Comparison of ENCODE assay signal across 21 mouse cellular contexts in genomic region chr5:100044621-100045020, GRCm38 (mm10). TPM values are rescaled to one million over a fixed set of nuclear protein-coding genes. Genes with fewer than 3 reads are reported as not detected.
DNase-seq lines count a peak whose midpoint lies in the region; ATAC-seq and TF ChIP-seq lines count a peak whose summit lies in the region.
"Had no signal": no experiment of that assay in that cellular context is flagged by ENCODE, and none has a peak within 500 bp of the region (broad histone marks: within the 10 kb centered on the region; RNA-seq: fewer than 3 reads in every experiment).

No protein-coding gene starts in this region.

- H3K9me3 ChIP-seq in kidney, embryonic 15.5 days (replicated peaks) = no peaks in the 10 kb centered on the region
- no peaks in the 10 kb centered on the region for H3K9me3 ChIP-seq in midbrain, embryonic 11.5 days (ENCODE audit: control insufficient read depth, low read length)
- H3K9me3 ChIP-seq in midbrain, embryonic 10.5 days (replicated peaks) = no peaks in the 10 kb centered on the region
- H3K9me3 ChIP-seq in ES-E14 (ENCODE audit: control insufficient read depth, insufficient read depth, low read depth, low read length) = no peaks in the 10 kb centered on the region
- H3K9me3 ChIP-seq in forebrain, embryonic 13.5 days (replicated peaks) = no peaks in the 10 kb centered on the region
- H3K9me3 ChIP-seq: embryonic facial prominence, embryonic 13.5 days; forebrain, embryonic 12.5 days; heart, embryonic 13.5 days had no signal

- no peaks in the 10 kb centered on the region for H3K27me3 ChIP-seq in kidney, adult 2 months (replicated peaks; ENCODE audit: control insufficient read depth, insufficient read depth, low read length)
- H3K27me3 ChIP-seq in kidney, embryonic 15.5 days = no peaks in the 10 kb centered on the region
- H3K27me3 ChIP-seq in midbrain, embryonic 11.5 days (ENCODE audit: control insufficient read depth, insufficient read depth, low read length) = no peaks in the 10 kb centered on the region
- no peaks in the 10 kb centered on the region for H3K27me3 ChIP-seq in midbrain, embryonic 10.5 days (ENCODE audit: low read depth, poor library complexity, severe bottlenecking)
- no peaks in the 10 kb centered on the region for H3K27me3 ChIP-seq in forebrain, embryonic 13.5 days
- H3K27me3 ChIP-seq: embryonic facial prominence, embryonic 13.5 days; forebrain, embryonic 12.5 days; heart, embryonic 13.5 days; Patski had no signal

- H3K4me2 ChIP-seq in kidney, embryonic 15.5 days = no peak overlapping the region
- no peak overlapping the region for H3K4me2 ChIP-seq in midbrain, embryonic 11.5 days
- no peak overlapping the region for H3K4me2 ChIP-seq in forebrain, embryonic 13.5 days
- H3K4me2 ChIP-seq: embryonic facial prominence, embryonic 13.5 days; forebrain, embryonic 12.5 days; heart, embryonic 13.5 days had no signal

- WGBS in kidney, adult 2 months = 45% methylated on average over 5 of the region's 5 CpGs
- WGBS in kidney, embryonic 15.5 days = 75% methylated on average over 5 of the region's 5 CpGs
- 83% methylated on average over 5 of the region's 5 CpGs for WGBS in midbrain, embryonic 11.5 days
- WGBS in midbrain, embryonic 10.5 days = 82% methylated on average over 5 of the region's 5 CpGs
- WGBS in forebrain, embryonic 13.5 days = 71% methylated on average over 5 of the region's 5 CpGs

- DNase-seq in kidney, adult 2 months = peak; percentile 67
- peak; percentile 24 to 33 for DNase-seq in kidney, postnatal 36 days
- DNase-seq in kidney, postnatal 25 days = no peak
- DNase-seq in midbrain, embryonic 11.5 days (ENCODE audit: low spot score, missing footprints) = peak; percentile 71
- DNase-seq in midbrain, embryonic 10.5 days (ENCODE audit: low spot score) = no peak
- no peak for DNase-seq in ES-E14 (ENCODE audit: low read depth, low spot score)
- DNase-seq: adrenal gland, postnatal 14 days; cerebellum, adult 11-12 months; cerebellum, adult 9-10 months; cerebellum, postnatal 36 days; forebrain, postnatal 0 days; gastrocnemius, postnatal 36 days; heart, adult 11 months; heart, postnatal 36 days had no signal

- no peaks in the 10 kb centered on the region for H3K36me3 ChIP-seq in kidney, adult 2 months (ENCODE audit: control insufficient read depth, insufficient read depth, low read length)
- H3K36me3 ChIP-seq in kidney, embryonic 15.5 days = peaks cover 9% of the 10 kb centered on the region; the same call in 1 of the 2 replicates
- H3K36me3 ChIP-seq in midbrain, embryonic 11.5 days (ENCODE audit: control insufficient read depth, insufficient read depth, low read length) = no peaks in the 10 kb centered on the region; the same call in 1 of the 2 replicates
- peaks cover 14% of the 10 kb centered on the region; the same call in 1 of the 2 replicates for H3K36me3 ChIP-seq in midbrain, embryonic 10.5 days
- H3K36me3 ChIP-seq in ES-E14 (ENCODE audit: control insufficient read depth, insufficient read depth, low read length, poor library complexity, severe bottlenecking) = peaks cover 4% of the 10 kb centered on the region; the same call in 1 of the 2 replicates
- H3K36me3 ChIP-seq in forebrain, embryonic 13.5 days (ENCODE audit: poor library complexity, severe bottlenecking) = peaks cover 9% of the 10 kb centered on the region; the same call in 1 of the 2 replicates
- H3K36me3 ChIP-seq: embryonic facial prominence, embryonic 13.5 days; forebrain, embryonic 12.5 days had no signal

- in situ Hi-C loops in ES-E14 (cut with MboI; ENCODE audit: low sequenced_read_pairs in 2 of 2, unreplicated experiment in 2 of 2) = no loop called here

- no peak for TF ChIP-seq POLR2A in kidney, adult 2 months (IDR thresholded peaks at IDR 0.05; ENCODE audit: low read depth, low read length)

- H3K27ac ChIP-seq in kidney, adult 2 months (ENCODE audit: insufficient read depth, low read depth, low read length) = no peak overlapping the region
- no peak overlapping the region for H3K27ac ChIP-seq in kidney, embryonic 15.5 days
- no peak overlapping the region for H3K27ac ChIP-seq in midbrain, embryonic 11.5 days (ENCODE audit: low read depth, low read length)
- no peak overlapping the region for H3K27ac ChIP-seq in midbrain, embryonic 10.5 days (replicated peaks)
- H3K27ac ChIP-seq in ES-E14 (ENCODE audit: insufficient read depth, low read depth, low read length, poor library complexity, severe bottlenecking) = peak overlapping the region; percentile 85
- H3K27ac ChIP-seq in forebrain, embryonic 13.5 days = no peak overlapping the region
- H3K27ac ChIP-seq: embryonic facial prominence, embryonic 13.5 days; forebrain, embryonic 12.5 days; heart, embryonic 13.5 days had no signal

- no peak for TF ChIP-seq CTCF in kidney, adult 2 months (conservative IDR thresholded peaks at IDR 0.05; ENCODE audit: insufficient read depth, insufficient read length, low read depth, low read length)

- H3K4me1 ChIP-seq in kidney, adult 2 months (ENCODE audit: control insufficient read depth, insufficient read depth, low read length) = peaks cover 17% of the 10 kb centered on the region
- peaks cover 38% of the 10 kb centered on the region for H3K4me1 ChIP-seq in kidney, embryonic 15.5 days
- peaks cover 33% of the 10 kb centered on the region for H3K4me1 ChIP-seq in midbrain, embryonic 11.5 days (ENCODE audit: control insufficient read depth, insufficient read depth, low read length)
- peaks cover 62% of the 10 kb centered on the region for H3K4me1 ChIP-seq in midbrain, embryonic 10.5 days
- H3K4me1 ChIP-seq in ES-E14 (ENCODE audit: control insufficient read depth in 2 of 2, insufficient read depth in 2 of 2, low read length in 2 of 2, poor library complexity in 1 of 2) = peaks cover 9 to 11% of the 10 kb centered on the region in 2 experiments
- peaks cover 73% of the 10 kb centered on the region for H3K4me1 ChIP-seq in forebrain, embryonic 13.5 days

- H3K4me3 ChIP-seq in kidney, adult 2 months (ENCODE audit: insufficient read depth, low read depth, low read length) = no peak overlapping the region
- no peak overlapping the region for H3K4me3 ChIP-seq in kidney, embryonic 15.5 days (replicated peaks)
- H3K4me3 ChIP-seq in midbrain, embryonic 11.5 days (ENCODE audit: low read depth, low read length) = no peak overlapping the region
- no peak overlapping the region for H3K4me3 ChIP-seq in midbrain, embryonic 10.5 days
- peak overlapping the region; percentile 23 to 29 for H3K4me3 ChIP-seq in ES-E14 (ENCODE audit: insufficient read depth in 1 of 2, low read depth in 1 of 2, low read length in 2 of 2, poor library complexity in 1 of 2, severe bottlenecking in 1 of 2)
- H3K4me3 ChIP-seq in forebrain, embryonic 13.5 days = no peak overlapping the region
- H3K4me3 ChIP-seq: embryonic facial prominence, embryonic 13.5 days; forebrain, embryonic 12.5 days; heart, embryonic 13.5 days had no signal

- ATAC-seq in kidney, embryonic 15.5 days (replicated peaks; ENCODE audit: low FRiP score) = no peak
- no peak for ATAC-seq in midbrain, embryonic 11.5 days (ENCODE audit: low FRiP score)
- no peak for ATAC-seq in forebrain, embryonic 13.5 days
- ATAC-seq: activated CD4-positive, CD25-positive, alpha-beta regulatory T cell, adult 4 months; forebrain, postnatal 0 days; Patski had no signal

- H3K9ac ChIP-seq in kidney, embryonic 15.5 days = no peak overlapping the region
- no peak overlapping the region for H3K9ac ChIP-seq in midbrain, embryonic 11.5 days (ENCODE audit: low read length)
- peak overlapping the region; percentile 30 for H3K9ac ChIP-seq in ES-E14 (ENCODE audit: insufficient read depth, low read depth, low read length, poor library complexity, severe bottlenecking)
- no peak overlapping the region for H3K9ac ChIP-seq in forebrain, embryonic 13.5 days
- H3K9ac ChIP-seq: embryonic facial prominence, embryonic 13.5 days; forebrain, embryonic 12.5 days; forebrain, postnatal 0 days; heart, embryonic 13.5 days had no signal

TF ChIP-seq in ES-E14, 5 proteins besides CTCF, POLR2A, EP300 and RAD21:
- TF ChIP-seq HCFC1 (IDR thresholded peaks at IDR 0.05; ENCODE audit: borderline replicate concordance, insufficient read depth, low read length) = no peak
- TF ChIP-seq CHD2 (IDR thresholded peaks at IDR 0.05; ENCODE audit: low read depth, low read length) = no peak
- TF ChIP-seq ZNF384 (IDR thresholded peaks at IDR 0.05; ENCODE audit: low read depth, low read length) = no peak
- no peak for TF ChIP-seq MAFK (IDR thresholded peaks at IDR 0.05; ENCODE audit: insufficient read depth, low read depth, low read length)
- no peak for TF ChIP-seq ZC3H11A (IDR thresholded peaks at IDR 0.05; ENCODE audit: borderline replicate concordance, low read depth, low read length)

RNA-seq across cellular contexts. Expression of gene Enoph1, which starts 4.8 kb away (rescaled TPM):
- 17.1 and 17.9 TPM in 2 replicates for polyA plus RNA-seq in kidney, adult 2 months (2012; rRNA removed)
- 48.1 and 48.7 TPM in 2 replicates for polyA plus RNA-seq in kidney, embryonic 15.5 days (2015; fragmentation: Nextera tagmentation; extraction: Ambion mirVana)
- 43.2 and 44.5 TPM in 2 replicates for polyA plus RNA-seq in midbrain, embryonic 11.5 days (2014; fragmentation: Nextera tagmentation; extraction: Ambion mirVana)
- 54.6 and 60.4 TPM in 2 replicates for polyA plus RNA-seq in midbrain, embryonic 10.5 days (2016; fragmentation: Nextera tagmentation; extraction: Ambion mirVana)
- total RNA-seq in ES-E14 (2012; rRNA removed) = 81.5 and 88.8 TPM in 2 replicates
- polyA plus RNA-seq in forebrain, embryonic 13.5 days (2015; fragmentation: Nextera tagmentation; extraction: Ambion mirVana) = 47.8 and 49.2 TPM in 2 replicates

RNA-seq across cellular contexts. Expression of gene Hnrnpdl, which starts 5.2 kb away (rescaled TPM):
- polyA plus RNA-seq in kidney, adult 2 months (2012; rRNA removed) = 33.4 and 40.5 TPM in 2 replicates
- polyA plus RNA-seq in kidney, embryonic 15.5 days (2015; fragmentation: Nextera tagmentation; extraction: Ambion mirVana) = 168 and 169 TPM in 2 replicates
- 289 and 297 TPM in 2 replicates for polyA plus RNA-seq in midbrain, embryonic 11.5 days (2014; fragmentation: Nextera tagmentation; extraction: Ambion mirVana)
- polyA plus RNA-seq in midbrain, embryonic 10.5 days (2016; fragmentation: Nextera tagmentation; extraction: Ambion mirVana) = 234 and 244 TPM in 2 replicates
- 177 and 184 TPM in 2 replicates for total RNA-seq in ES-E14 (2012; rRNA removed)
- 260 and 282 TPM in 2 replicates for polyA plus RNA-seq in forebrain, embryonic 13.5 days (2015; fragmentation: Nextera tagmentation; extraction: Ambion mirVana)

Comparison
In these comparisons a context has a peak if more than half of its experiments do, and no peak if none do; other contexts are left out.
1. DNase-seq: peak in kidney, adult 2 months (single experiment), kidney, postnatal 36 days (2 of 2) and midbrain, embryonic 11.5 days (single experiment); none in kidney, postnatal 25 days (0 of 2), midbrain, embryonic 10.5 days (single experiment) and ES-E14 (single experiment).
2. H3K4me3 ChIP-seq: peak in ES-E14 (2 of 2); none in kidney, adult 2 months (single experiment), kidney, embryonic 15.5 days (single experiment), midbrain, embryonic 11.5 days (single experiment), midbrain, embryonic 10.5 days (single experiment) and forebrain, embryonic 13.5 days (single experiment).